Mouse (Mus musculus) G1E (cell line): Measurements from ENCODE around the gene Capn5.

Experiments used
- CTCF ChIP-seq: IDR thresholded peaks from 2 replicates; pipeline ENCODE4 v1.5.1; 2012; ENCODE audit warnings: low read depth, low read length, inconsistent platforms, mixed read lengths
- GATA1 ChIP-seq: IDR thresholded peaks from 2 replicates; pipeline ENCODE4 v1.6.1; 2012; ENCODE audit warnings: borderline replicate concordance, low read length, inconsistent platforms, mixed read lengths
- TAL1 ChIP-seq: conservative IDR thresholded peaks from 2 replicates; pipeline ENCODE4 v1.6.1; 2012; ENCODE audit warnings: low read depth, low read length, inconsistent platforms, mixed read lengths

- TF ChIP-seq CTCF = no peak
- no peak for TF ChIP-seq TAL1
- TF ChIP-seq GATA1 = no peak
These were observed at the start of gene Capn5 for GRCm38 (mm10) chr7:98177929-98178559.
